Mouse (Mus musculus): ENCODE data around the gene Glod5. TPM values are rescaled to one million over a fixed set of nuclear protein-coding genes. Genes with fewer than 3 reads are reported as not detected.

Glod5 gene
- not detected for polyA plus RNA-seq (2014; fragmentation: Illumina TruSeq; extraction: RNeasy Lipid Tissue Mini Kit (QIAGEN cat#74804); ENCODE audit: low read depth, low replicate concordance)

DNA sequence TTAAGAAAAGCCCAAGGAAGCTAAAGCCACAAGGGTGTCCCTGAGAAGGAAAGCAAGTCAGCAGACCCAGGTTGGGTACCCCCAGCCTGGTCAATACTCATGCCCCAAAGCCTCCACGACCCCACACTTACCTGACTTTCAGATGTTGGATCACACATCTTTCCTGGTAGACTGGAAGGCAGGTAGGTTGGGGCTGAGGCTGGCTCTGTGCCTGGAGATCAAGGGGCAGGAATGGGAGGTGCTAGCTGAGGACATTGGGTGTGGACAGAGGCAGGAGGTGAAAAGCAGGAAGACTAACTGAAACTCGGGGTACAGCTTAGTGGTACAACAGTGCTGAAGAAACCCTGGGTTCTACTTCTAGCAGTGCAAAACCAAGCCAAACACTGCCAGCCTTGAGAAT is at the start of gene Glod5:
Gene Glod5 (minus strand): TSS at position 207 of the 400 bp plus-strand sequence.

DNA sequence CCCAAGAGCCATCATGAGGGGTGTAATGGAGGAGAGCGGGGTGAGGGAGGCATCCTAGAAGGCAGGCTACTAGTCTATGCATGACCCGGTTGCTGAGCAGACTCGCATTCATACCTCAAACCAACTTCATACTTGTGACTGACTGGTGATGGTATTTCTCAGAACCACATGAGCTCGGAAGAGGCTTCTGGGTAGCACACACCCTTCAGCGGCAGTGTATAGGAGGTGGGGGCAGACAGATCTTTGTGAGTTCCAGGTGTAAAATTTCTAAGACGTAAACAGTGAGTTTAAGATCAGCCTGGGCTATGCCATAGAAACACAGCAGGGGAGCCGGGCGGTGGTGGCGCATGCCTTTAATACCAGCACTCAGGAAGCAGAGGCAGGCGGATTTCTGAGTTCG is 40.4 kb downstream of the Glod5 start, which contains the start of gene Gata1:
Gene Gata1 (minus strand): TSS at position 180 of the 400 bp plus-strand sequence.

Other genes starting within 250 kb of the Glod5 start
- gene Gripap1, start 228.7 kb downstream of the Glod5 start, polyA plus RNA-seq (2014; fragmentation: Illumina TruSeq; extraction: RNeasy Lipid Tissue Mini Kit (QIAGEN cat#74804); ENCODE audit: low read depth, low replicate concordance): 28.3 TPM
- gene Kcnd1, start 196.2 kb downstream of the Glod5 start, polyA plus RNA-seq (2014; fragmentation: Illumina TruSeq; extraction: RNeasy Lipid Tissue Mini Kit (QIAGEN cat#74804); ENCODE audit: low read depth, low replicate concordance): 1.5 TPM
- gene Otud5, start 177.1 kb downstream of the Glod5 start, polyA plus RNA-seq (2014; fragmentation: Illumina TruSeq; extraction: RNeasy Lipid Tissue Mini Kit (QIAGEN cat#74804); ENCODE audit: low read depth, low replicate concordance): 35.6 TPM
- 9.1 TPM for gene Pim2, start 140.2 kb downstream of the Glod5 start, polyA plus RNA-seq (2014; fragmentation: Illumina TruSeq; extraction: RNeasy Lipid Tissue Mini Kit (QIAGEN cat#74804); ENCODE audit: low read depth, low replicate concordance)
- 7.2 TPM for gene Slc35a2, start 134.5 kb downstream of the Glod5 start, polyA plus RNA-seq (2014; fragmentation: Illumina TruSeq; extraction: RNeasy Lipid Tissue Mini Kit (QIAGEN cat#74804); ENCODE audit: low read depth, low replicate concordance)
- gene Pqbp1, start 119.2 kb downstream of the Glod5 start, polyA plus RNA-seq (2014; fragmentation: Illumina TruSeq; extraction: RNeasy Lipid Tissue Mini Kit (QIAGEN cat#74804); ENCODE audit: low read depth, low replicate concordance): 45.8 TPM
- 7.5 TPM for gene Timm17b, start 119.1 kb downstream of the Glod5 start, polyA plus RNA-seq (2014; fragmentation: Illumina TruSeq; extraction: RNeasy Lipid Tissue Mini Kit (QIAGEN cat#74804); ENCODE audit: low read depth, low replicate concordance)
- gene Gm10491, start 110.7 kb downstream of the Glod5 start, polyA plus RNA-seq (2014; fragmentation: Illumina TruSeq; extraction: RNeasy Lipid Tissue Mini Kit (QIAGEN cat#74804); ENCODE audit: low read depth, low replicate concordance): not detected
- gene Gm10490, start 109.0 kb downstream of the Glod5 start, polyA plus RNA-seq (2014; fragmentation: Illumina TruSeq; extraction: RNeasy Lipid Tissue Mini Kit (QIAGEN cat#74804); ENCODE audit: low read depth, low replicate concordance): not detected
- gene Pcsk1n, start 98.7 kb downstream of the Glod5 start, polyA plus RNA-seq (2014; fragmentation: Illumina TruSeq; extraction: RNeasy Lipid Tissue Mini Kit (QIAGEN cat#74804); ENCODE audit: low read depth, low replicate concordance): not detected
- gene Eras, start 89.9 kb downstream of the Glod5 start, polyA plus RNA-seq (2014; fragmentation: Illumina TruSeq; extraction: RNeasy Lipid Tissue Mini Kit (QIAGEN cat#74804); ENCODE audit: low read depth, low replicate concordance): not detected
- 1.9 TPM for gene Hdac6, start 70.6 kb downstream of the Glod5 start, polyA plus RNA-seq (2014; fragmentation: Illumina TruSeq; extraction: RNeasy Lipid Tissue Mini Kit (QIAGEN cat#74804); ENCODE audit: low read depth, low replicate concordance)
- not detected for gene Gata1, start 40.4 kb downstream of the Glod5 start, polyA plus RNA-seq (2014; fragmentation: Illumina TruSeq; extraction: RNeasy Lipid Tissue Mini Kit (QIAGEN cat#74804); ENCODE audit: low read depth, low replicate concordance)
- 7.9 TPM for gene Suv39h1, start 56.3 kb upstream of the Glod5 start, polyA plus RNA-seq (2014; fragmentation: Illumina TruSeq; extraction: RNeasy Lipid Tissue Mini Kit (QIAGEN cat#74804); ENCODE audit: low read depth, low replicate concordance)
- gene Was, start 72.0 kb upstream of the Glod5 start, polyA plus RNA-seq (2014; fragmentation: Illumina TruSeq; extraction: RNeasy Lipid Tissue Mini Kit (QIAGEN cat#74804); ENCODE audit: low read depth, low replicate concordance): 0.64 TPM
- 69.2 TPM for gene Wdr13, start 114.4 kb upstream of the Glod5 start, polyA plus RNA-seq (2014; fragmentation: Illumina TruSeq; extraction: RNeasy Lipid Tissue Mini Kit (QIAGEN cat#74804); ENCODE audit: low read depth, low replicate concordance)
- gene Rbm3, start 127.4 kb upstream of the Glod5 start, polyA plus RNA-seq (2014; fragmentation: Illumina TruSeq; extraction: RNeasy Lipid Tissue Mini Kit (QIAGEN cat#74804); ENCODE audit: low read depth, low replicate concordance): 286 TPM
- 0.64 TPM for gene Tbc1d25, start 157.7 kb upstream of the Glod5 start, polyA plus RNA-seq (2014; fragmentation: Illumina TruSeq; extraction: RNeasy Lipid Tissue Mini Kit (QIAGEN cat#74804); ENCODE audit: low read depth, low replicate concordance)
- 23.3 TPM for gene Ebp, start 175.0 kb upstream of the Glod5 start, polyA plus RNA-seq (2014; fragmentation: Illumina TruSeq; extraction: RNeasy Lipid Tissue Mini Kit (QIAGEN cat#74804); ENCODE audit: low read depth, low replicate concordance)
- gene Porcn, start 188.0 kb upstream of the Glod5 start, polyA plus RNA-seq (2014; fragmentation: Illumina TruSeq; extraction: RNeasy Lipid Tissue Mini Kit (QIAGEN cat#74804); ENCODE audit: low read depth, low replicate concordance): 3.0 TPM
- gene Ftsj1, start 233.9 kb upstream of the Glod5 start, polyA plus RNA-seq (2014; fragmentation: Illumina TruSeq; extraction: RNeasy Lipid Tissue Mini Kit (QIAGEN cat#74804); ENCODE audit: low read depth, low replicate concordance): 12.4 TPM